Mouse (Mus musculus) limb, embryonic 14.5 days (tissue): ENCODE data around the gene Map3k5. TPM values are rescaled to one million over a fixed set of nuclear protein-coding genes. Genes with fewer than 3 reads are reported as not detected.

ENCODE experiments used
- ATAC-seq: fragments of 200-750 bp; cut with Nextera tagmentation; 2 replicates; pipeline ENCODE4 v1.8.0; 2017; ENCODE audit warnings: low read depth, moderate number of reproducible peaks, moderate TSS enrichment; ENCODE audit not compliant: low FRiP score
- DNase-seq: peaks from one replicate; pipeline ENCODE4 v3.0.0-alpha.2; 2015; ENCODE audit warnings: low spot score
- H3K27ac ChIP-seq: fragments of 300-500 bp; sonication (generic); replicated peaks from 2 replicates; pipeline ENCODE4 v1.5.1; 2014; ENCODE audit warnings: low read depth, mild to moderate bottlenecking, low read length, moderate library complexity, mixed read lengths
- H3K27me3 ChIP-seq: fragments of 300-500 bp; sonication (generic); 2 replicates; pipeline ENCODE4 v1.6.1; 2014; ENCODE audit warnings: low read length, mixed read lengths; ENCODE audit not compliant: control insufficient read depth, insufficient read depth
- H3K36me3 ChIP-seq: fragments of 300-500 bp; sonication (generic); 2 replicates; pipeline ENCODE4 v1.6.1; 2014; ENCODE audit warnings: mild to moderate bottlenecking, low read length, moderate library complexity, mixed read lengths; ENCODE audit not compliant: control insufficient read depth, insufficient read depth
- H3K4me1 ChIP-seq: fragments of 300-500 bp; sonication (generic); 2 replicates; pipeline ENCODE4 v1.6.1; 2014; ENCODE audit warnings: antibody characterized with exemption, low read length, mixed read lengths; ENCODE audit not compliant: control insufficient read depth, insufficient read depth
- H3K4me2 ChIP-seq: fragments of 300-500 bp; sonication (generic); replicated peaks from 2 replicates; pipeline ENCODE4 v1.6.1; 2014; ENCODE audit warnings: low read depth, mild to moderate bottlenecking, low read length, moderate library complexity; ENCODE audit not compliant: severe bottlenecking
- H3K4me3 ChIP-seq: fragments of 300-500 bp; sonication (generic); replicated peaks from 2 replicates; pipeline ENCODE4 v1.5.1; 2014; ENCODE audit warnings: low read length
- H3K9ac ChIP-seq: fragments of 300-500 bp; sonication (generic); 2 replicates; pipeline ENCODE4 v1.6.1; 2014; ENCODE audit warnings: mild to moderate bottlenecking, low read depth, low read length, moderate library complexity; ENCODE audit not compliant: severe bottlenecking
- H3K9me3 ChIP-seq: fragments of 300-500 bp; sonication (generic); 2 replicates; pipeline ENCODE4 v1.6.1; 2016; ENCODE audit warnings: low read length; ENCODE audit not compliant: control insufficient read depth
- POLR2A ChIP-seq: fragments of 200-500 bp; IDR thresholded peaks from 2 replicates; pipeline ENCODE4 v1.8.0; 2012; ENCODE audit warnings: inconsistent platforms, mild to moderate bottlenecking, moderate library complexity, borderline replicate concordance; ENCODE audit not compliant: insufficient read depth, insufficient read length; ENCODE audit errors: extremely low read depth
- WGBS: fragments of 180-500 bp; shearing (Covaris S2); extraction: QIAGEN DNeasy Blood & Tissue Kit; methylation state at CpG from one replicate; pipeline ENCODE4 v1.1.7; 2014; 5-methylcytosine and 5-hydroxymethylcytosine counted together
- polyA plus RNA-seq, 2 experiments: library from polyadenylated mRNA; depleted of rRNA in 1 of 2; stranded (reverse) in 1 of 2; unstranded in 1 of 2; fragments of >200 nt; fragmentation: Nextera tagmentation in 1 of 2; extraction: Ambion mirVana in 1 of 2; gene quantifications; 2 replicates each; pipeline versions ENCODE4 v1.2.1 to v1.2.3; 2012 to 2014

Map3k5 gene
- polyA plus RNA-seq, 2 experiments = 2.0 to 3.5 TPM

GRCm38 (mm10) chr10:19973321-19974108, 39.2 kb downstream of the Map3k5 start:
- ATAC-seq (no peak), DNase-seq (no peak)
- H3K4me1 ChIP-seq = no peaks in the 10 kb centered on the region
- H3K9me3 ChIP-seq = no peaks in the 10 kb centered on the region
- H3K9ac ChIP-seq = no peak overlapping the region
- H3K4me3 ChIP-seq = no peak overlapping the region
- no peak overlapping the region for H3K4me2 ChIP-seq
- no peaks in the 10 kb centered on the region for H3K36me3 ChIP-seq
- no peak for TF ChIP-seq POLR2A
- no peak overlapping the region for H3K27ac ChIP-seq
- 79% methylated on average over 12 of the region's 12 CpGs for WGBS
- H3K27me3 ChIP-seq = no peaks in the 10 kb centered on the region

DNA sequence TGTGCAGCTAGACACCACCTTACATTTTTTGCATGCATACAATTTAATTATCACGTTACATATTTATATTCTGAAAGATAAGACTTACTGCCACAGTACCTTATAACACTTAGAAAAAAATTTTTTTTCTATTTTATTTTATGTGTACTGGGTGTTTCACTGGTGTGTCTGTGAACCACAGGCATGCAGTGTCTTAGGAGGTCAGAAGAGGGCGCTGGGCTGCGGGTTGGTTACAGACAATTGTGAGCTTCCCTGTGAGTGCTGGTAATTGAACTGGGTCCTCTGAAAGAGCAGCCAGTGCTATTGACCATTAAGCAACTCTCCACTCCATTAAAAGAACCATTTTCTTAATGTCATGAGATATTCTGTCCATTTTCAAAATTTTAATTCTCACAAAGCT, 43.3 kb downstream of the Map3k5 start:
- no peaks in the 10 kb centered on the region for H3K9me3 ChIP-seq
- ATAC-seq (no peak), DNase-seq (no peak)
- TF ChIP-seq POLR2A = no peak
- H3K27me3 ChIP-seq = no peaks in the 10 kb centered on the region
- H3K4me2 ChIP-seq = no peak overlapping the region
- no peak overlapping the region for H3K9ac ChIP-seq
- no peaks in the 10 kb centered on the region for H3K36me3 ChIP-seq
- no peak overlapping the region for H3K27ac ChIP-seq
- H3K4me1 ChIP-seq = no peaks in the 10 kb centered on the region
- no peak overlapping the region for H3K4me3 ChIP-seq
- 77% methylated on average over 3 of the region's 3 CpGs for WGBS

DNA sequence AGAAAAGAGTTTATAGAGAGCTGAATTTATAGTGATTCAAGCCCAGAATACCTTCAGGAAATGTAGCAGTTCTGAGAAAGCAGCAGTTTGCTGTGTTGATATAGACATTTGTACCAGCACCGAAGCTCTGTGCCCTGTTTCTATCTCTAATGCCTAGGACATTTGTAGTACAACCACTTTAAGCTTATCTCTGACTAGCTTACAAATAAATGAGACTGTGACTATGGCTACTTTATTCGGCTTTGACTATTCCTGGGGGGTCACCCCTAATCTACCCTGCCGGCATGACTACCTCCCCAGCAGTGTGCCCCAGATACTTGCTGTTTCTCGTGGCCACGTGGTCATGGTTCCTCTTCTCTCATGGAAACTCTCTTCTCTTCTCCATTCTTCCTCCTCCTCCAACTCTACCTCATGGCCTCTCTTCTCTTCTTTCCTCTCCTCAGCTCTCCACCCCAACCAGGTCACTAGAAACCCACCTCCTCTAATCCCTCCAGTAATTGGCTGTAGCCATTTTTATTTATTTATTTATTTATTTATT, 44.5 kb downstream of the Map3k5 start:
- H3K4me3 ChIP-seq = no peak overlapping the region
- H3K4me1 ChIP-seq = no peaks in the 10 kb centered on the region
- H3K36me3 ChIP-seq = no peaks in the 10 kb centered on the region
- H3K4me2 ChIP-seq = no peak overlapping the region
- no peak overlapping the region for H3K9ac ChIP-seq
- WGBS = 93% methylated on average over 5 of the region's 5 CpGs
- ATAC-seq (no peak), DNase-seq (no peak)
- H3K9me3 ChIP-seq = no peaks in the 10 kb centered on the region
- no peak for TF ChIP-seq POLR2A
- H3K27ac ChIP-seq = no peak overlapping the region
- no peaks in the 10 kb centered on the region for H3K27me3 ChIP-seq

DNA sequence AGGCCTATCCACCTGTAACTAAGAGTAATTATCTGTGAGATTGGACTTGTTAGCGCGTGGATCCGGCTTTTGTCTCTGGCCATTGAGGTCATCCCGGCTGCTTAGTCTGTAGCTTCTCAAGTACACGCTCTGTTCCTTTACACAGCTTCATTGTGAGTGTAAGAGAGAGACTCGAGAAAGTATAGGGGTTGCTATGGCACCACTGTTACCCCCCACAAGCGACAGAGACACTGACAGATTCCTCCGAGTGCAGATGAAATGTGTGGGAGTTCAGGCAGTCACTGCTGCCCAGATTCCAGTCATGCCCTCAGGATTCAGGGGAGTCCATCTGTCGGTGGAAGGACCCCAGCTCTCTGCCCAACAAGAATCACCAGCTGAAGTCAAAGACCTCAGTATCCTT, 53.5 kb downstream of the Map3k5 start:
- no peak overlapping the region for H3K4me2 ChIP-seq
- no peak overlapping the region for H3K4me3 ChIP-seq
- ATAC-seq (no peak), DNase-seq (no peak)
- no peaks in the 10 kb centered on the region for H3K36me3 ChIP-seq
- H3K4me1 ChIP-seq = no peaks in the 10 kb centered on the region
- no peak for TF ChIP-seq POLR2A
- no peaks in the 10 kb centered on the region for H3K9me3 ChIP-seq
- no peaks in the 10 kb centered on the region for H3K27me3 ChIP-seq
- no peak overlapping the region for H3K9ac ChIP-seq
- no peak overlapping the region for H3K27ac ChIP-seq
- WGBS = 83% methylated on average over 9 of the region's 9 CpGs

- no peaks in the 10 kb centered on the region for H3K4me1 ChIP-seq
- no peak for ATAC-seq
- H3K9ac ChIP-seq = no peak overlapping the region
- no peak overlapping the region for H3K4me2 ChIP-seq
- no peak for TF ChIP-seq POLR2A
- WGBS = 84% methylated on average over 6 of the region's 6 CpGs
- H3K4me3 ChIP-seq = no peak overlapping the region
- no peak for DNase-seq
- no peaks in the 10 kb centered on the region for H3K27me3 ChIP-seq
- no peaks in the 10 kb centered on the region for H3K9me3 ChIP-seq
- H3K36me3 ChIP-seq = no peaks in the 10 kb centered on the region
- no peak overlapping the region for H3K27ac ChIP-seq
Measured at GRCm38 (mm10) chr10:19989986-19990385, 55.7 kb downstream of the Map3k5 start.
